Mouse (Mus musculus) liver, embryonic 14.5 days (tissue): ENCODE results near the gene Mum1. TPM values are rescaled to one million over a fixed set of nuclear protein-coding genes. Genes with fewer than 3 reads are reported as not detected.
"Not testable (repeated sequence)": the region's sequence is repeated elsewhere in the genome, so short reads cannot be mapped to it uniquely, and the experiment has no call there.

Experiments used
- ATAC-seq: fragments of 200-750 bp; cut with Nextera tagmentation; 2 replicates; pipeline ENCODE4 v1.8.0; 2017; ENCODE audit warnings: moderate number of reproducible peaks, mild to moderate bottlenecking, moderate library complexity; ENCODE audit not compliant: insufficient read depth
- DNase-seq, 3 experiments: peaks; one replicate each; pipeline ENCODE4 v3.0.0-alpha.2; 2012 to 2013; ENCODE audit warnings: low read depth in 3 of 3, low spot score in 3 of 3
- H3K27ac ChIP-seq: fragments of 300-500 bp; sonication (generic); 2 replicates; pipeline ENCODE4 v1.5.1; 2014; ENCODE audit warnings: moderate library complexity, mild to moderate bottlenecking, control low read depth, inconsistent platforms
- H3K27me3 ChIP-seq: fragments of 300-500 bp; sonication (generic); 2 replicates; pipeline ENCODE4 v1.6.1; 2014; ENCODE audit warnings: mild to moderate bottlenecking, low read length, moderate library complexity; ENCODE audit not compliant: control insufficient read depth, insufficient read depth
- H3K36me3 ChIP-seq: fragments of 300-500 bp; sonication (generic); replicated peaks from 2 replicates; pipeline ENCODE4 v1.6.1; 2014; ENCODE audit warnings: low read depth; ENCODE audit not compliant: control insufficient read depth, insufficient read depth
- H3K4me1 ChIP-seq, 2 experiments: fragments of 200-500 bp in 1 of 2; fragments of 300-500 bp in 1 of 2; sonication (generic) in 1 of 2; replicated peaks; 2 replicates each; pipeline ENCODE4 v1.6.1; 2012 to 2014; ENCODE audit warnings: antibody characterized with exemption in 1 of 2, inconsistent platforms in 1 of 2, low read length in 1 of 2; ENCODE audit not compliant: control insufficient read depth in 2 of 2, insufficient read depth in 2 of 2
- H3K4me2 ChIP-seq: fragments of 300-500 bp; sonication (generic); 2 replicates; pipeline ENCODE4 v1.6.1; 2014; ENCODE audit warnings: low read depth, mild to moderate bottlenecking, control low read depth, moderate library complexity
- H3K4me3 ChIP-seq, 2 experiments: fragments of 200-500 bp in 1 of 2; fragments of 300-500 bp in 1 of 2; sonication (generic) in 1 of 2; 2 replicates each; pipeline ENCODE4 v1.5.1; 2012 to 2014; ENCODE audit warnings: low read depth in 2 of 2, low read length in 2 of 2, mild to moderate bottlenecking in 2 of 2, control low read depth in 1 of 2, inconsistent platforms in 1 of 2, moderate library complexity in 1 of 2; ENCODE audit not compliant: insufficient read depth in 1 of 2
- H3K9ac ChIP-seq: fragments of 300-500 bp; sonication (generic); replicated peaks from 2 replicates; pipeline ENCODE4 v1.6.1; 2014; ENCODE audit warnings: mild to moderate bottlenecking, control low read depth, moderate library complexity
- H3K9me3 ChIP-seq: fragments of 300-500 bp; sonication (generic); 2 replicates; pipeline ENCODE4 v1.6.1; 2016; ENCODE audit warnings: low read length, mixed read lengths; ENCODE audit not compliant: control insufficient read depth
- CTCF ChIP-seq: IDR thresholded peaks from 2 replicates; pipeline ENCODE4 v1.5.1; 2016; ENCODE audit warnings: antibody characterized with exemption, low read depth, control low read depth
- EP300 ChIP-seq: IDR thresholded peaks from 2 replicates; pipeline ENCODE4 v1.6.1; 2016; ENCODE audit warnings: antibody characterized with exemption, low read depth
- WGBS: fragments of 180-500 bp; shearing (Covaris S2); extraction: QIAGEN DNeasy Blood & Tissue Kit; methylation state at CpG from one replicate; pipeline ENCODE4 v1.1.7; 2014; ENCODE audit not compliant: insufficient replicate concordance; 5-methylcytosine and 5-hydroxymethylcytosine counted together
- polyA plus RNA-seq, 2 experiments: library from polyadenylated mRNA; depleted of rRNA in 1 of 2; stranded (reverse) in 1 of 2; unstranded in 1 of 2; fragments of >200 nt; fragmentation: Nextera tagmentation in 1 of 2; extraction: Ambion mirVana in 1 of 2; gene quantifications; 2 replicates each; pipeline versions ENCODE4 v1.2.1 to v1.2.3; 2012 to 2014

The Mum1 gene
- polyA plus RNA-seq, 2 experiments, result 13.2 to 18.8 TPM

DNA sequence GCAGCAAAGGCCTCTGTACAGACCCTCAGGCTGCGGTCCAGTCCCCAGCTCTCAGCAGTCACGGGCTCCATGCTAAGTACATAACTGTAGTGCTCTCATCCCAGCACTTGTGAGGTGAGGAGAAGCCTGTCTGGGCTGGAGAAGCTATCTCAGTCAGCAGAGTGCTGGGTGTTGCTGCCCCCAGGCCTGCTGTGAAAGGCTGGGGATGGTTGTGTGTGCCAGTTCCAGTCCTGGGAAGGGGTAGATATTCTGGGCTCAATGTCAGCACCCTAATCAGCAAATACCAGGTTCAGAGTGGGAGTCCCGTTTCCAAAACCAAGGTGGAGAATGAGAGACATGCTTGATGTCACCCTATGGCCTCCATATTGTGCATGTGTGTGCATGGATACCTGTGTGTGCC lies 16.4 kb downstream of the Mum1 start:
- ATAC-seq (no peak), DNase-seq (no peak)
- 67% methylated on average over 3 of the region's 3 CpGs for WGBS
- Histone ChIP-seq H3K4me1 (peaks cover 5 to 8% of the 10 kb centered on the region in 2 experiments), H3K9ac (no peak overlapping the region), H3K36me3 (peaks cover 37% of the 10 kb centered on the region), H3K9me3 (no peaks in the 10 kb centered on the region), H3K27me3 (no peaks in the 10 kb centered on the region), H3K4me3 (no peak overlapping the region), H3K4me2 (no peak overlapping the region), H3K27ac (no peak overlapping the region)
- TF ChIP-seq CTCF, result no peak

DNA sequence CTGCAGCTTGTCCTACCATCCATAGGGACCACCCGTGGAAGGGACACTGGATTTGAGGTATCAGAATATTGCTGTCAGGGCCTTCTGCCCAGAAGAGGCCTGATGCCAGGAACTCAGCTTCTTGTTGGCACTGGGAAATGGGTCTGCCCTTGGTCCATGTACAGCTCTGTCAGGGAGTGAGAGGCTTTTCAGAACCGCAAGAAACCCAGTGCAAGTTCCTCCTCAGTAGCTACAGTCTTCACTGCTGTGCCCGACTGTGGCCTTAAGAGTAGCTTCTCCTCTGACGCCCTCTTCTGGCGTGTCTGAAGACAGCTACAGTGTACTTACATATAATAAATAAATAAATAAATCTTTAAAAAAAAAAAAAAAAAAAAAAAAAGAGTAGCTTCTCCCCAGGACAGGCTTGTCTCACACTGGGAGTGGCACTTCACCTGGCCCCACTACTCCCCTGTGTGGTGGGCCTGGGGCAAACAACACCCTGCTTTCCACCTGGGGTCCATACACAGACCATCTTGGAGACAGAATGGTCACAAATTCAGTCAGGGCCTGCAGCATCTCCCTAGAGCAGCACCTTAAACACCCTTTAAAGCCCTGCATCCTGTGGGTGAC lies 18.7 kb downstream of the Mum1 start:
- no peak for ATAC-seq
- Histone ChIP-seq H3K4me3 (no peak overlapping the region), H3K27ac (no peak overlapping the region), H3K4me1 (peaks cover 12% of the 10 kb centered on the region in 2 experiments), H3K36me3 (peaks cover 37% of the 10 kb centered on the region), H3K27me3 (no peaks in the 10 kb centered on the region), H3K4me2 (no peak overlapping the region), H3K9me3 (no peaks in the 10 kb centered on the region), H3K9ac (no peak overlapping the region)
- peak; percentile 55 for TF ChIP-seq CTCF
- no peak for TF ChIP-seq EP300
- no peak for DNase-seq
- 45% methylated on average over 5 of the region's 5 CpGs for WGBS

DNA sequence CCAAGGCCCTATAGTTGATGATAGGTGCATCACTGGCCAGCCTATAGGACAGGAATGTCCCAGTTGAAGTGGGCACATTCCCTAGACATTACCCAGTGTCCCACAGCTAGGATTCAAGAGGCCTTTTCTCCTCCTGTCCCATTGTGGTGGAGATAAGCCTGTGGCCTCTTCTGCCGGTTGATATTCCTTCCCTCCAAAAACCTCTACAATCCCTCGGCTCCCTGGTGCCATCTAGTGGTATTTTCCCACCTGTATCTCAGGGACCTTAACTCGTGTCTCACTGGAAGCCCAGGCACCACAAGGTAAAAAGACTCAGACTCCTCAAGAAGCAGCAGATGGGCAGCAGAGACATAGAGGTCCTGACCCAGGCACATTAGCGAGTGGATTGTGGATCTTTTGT lies 19.4 kb downstream of the Mum1 start:
- peaks cover 16 to 19% of the 10 kb centered on the region in 2 experiments for H3K4me1 ChIP-seq
- ATAC-seq (no peak), DNase-seq (peak; percentile 76 to 82 (median 81))
- H3K4me2 ChIP-seq, result no peak overlapping the region
- no peaks in the 10 kb centered on the region for H3K27me3 ChIP-seq
- peaks cover 31% of the 10 kb centered on the region for H3K36me3 ChIP-seq
- 3% methylated on average over 4 of the region's 4 CpGs for WGBS
- H3K4me3 ChIP-seq, result no peak overlapping the region
- no peaks in the 10 kb centered on the region for H3K9me3 ChIP-seq
- H3K27ac ChIP-seq, result no peak overlapping the region
- TF ChIP-seq CTCF (peak; percentile 96), EP300 (no peak)
- H3K9ac ChIP-seq, result no peak overlapping the region

DNA sequence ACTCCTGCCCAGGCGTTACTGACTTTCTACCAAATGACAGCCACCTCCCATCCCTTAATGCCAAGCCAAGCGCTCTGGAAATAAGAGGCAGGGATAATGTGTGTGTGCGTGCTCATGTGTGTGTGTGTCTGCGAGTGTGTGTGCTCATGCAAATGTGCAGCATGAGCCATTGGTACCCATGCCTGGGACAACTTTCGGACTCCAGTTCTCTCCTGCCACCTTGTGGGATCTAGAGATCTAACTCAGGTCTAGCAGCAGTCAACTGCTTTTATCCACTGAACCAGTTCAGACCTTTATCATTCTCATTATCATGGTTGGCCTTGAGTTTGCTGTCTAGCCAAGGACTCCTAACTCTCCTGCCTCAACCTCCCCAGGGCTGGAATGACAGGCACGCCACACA lies 21.6 kb downstream of the Mum1 start:
- Histone ChIP-seq H3K36me3 (peaks cover 11% of the 10 kb centered on the region), H3K9ac (no peak overlapping the region), H3K4me2 (peak overlapping the region; percentile 94), H3K4me3 (peak overlapping the region in 1 of 2 experiments; percentile 96; a peak in 1 of 4 replicates), H3K27me3 (no peaks in the 10 kb centered on the region), H3K4me1 (peaks cover 16 to 19% of the 10 kb centered on the region in 2 experiments), H3K9me3 (no peaks in the 10 kb centered on the region), H3K27ac (no peak overlapping the region)
- 64% methylated on average over 6 of the region's 6 CpGs for WGBS
- ATAC-seq (no peak), DNase-seq (no peak)
- TF ChIP-seq CTCF (peak; percentile 44), EP300 (no peak)

DNA sequence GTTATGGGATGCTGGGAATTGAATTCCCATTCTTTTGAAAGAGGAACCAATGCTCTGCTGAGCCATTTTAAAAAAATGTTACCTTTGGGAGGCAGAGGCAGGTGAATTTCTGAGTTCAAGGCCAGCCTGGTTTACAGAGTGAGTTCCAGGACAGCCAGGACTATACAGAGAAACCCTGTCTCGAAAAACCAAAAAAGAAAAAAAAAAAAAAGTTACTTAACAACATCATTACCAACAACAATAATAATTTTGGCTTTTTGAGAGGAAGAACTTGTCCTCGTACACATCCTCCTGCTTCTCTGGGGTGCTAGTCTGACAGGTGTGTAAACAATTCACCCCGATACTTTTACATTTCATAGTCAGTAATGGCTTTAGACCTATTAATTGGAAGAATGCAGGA lies 22.2 kb downstream of the Mum1 start:
- H3K4me1 ChIP-seq, result peaks cover 16 to 19% of the 10 kb centered on the region in 2 experiments
- H3K36me3 ChIP-seq, H3K9me3 ChIP-seq, H3K27me3 ChIP-seq, ATAC-seq, DNase-seq: not testable (repeated sequence)
- H3K4me2 ChIP-seq, result peak overlapping the region; percentile 94
- H3K9ac ChIP-seq, result peak overlapping the region; percentile 43
- peak overlapping the region; percentile 90 to 96; a peak in 3 of 4 replicates for H3K4me3 ChIP-seq
- peak overlapping the region; percentile 88 for H3K27ac ChIP-seq
- 31% methylated on average over 3 of the region's 3 CpGs for WGBS
